Mouse (Mus musculus) G1E (cell line): ENCODE results near the gene Tmem223. TPM values are rescaled to one million over a fixed set of nuclear protein-coding genes. Genes with fewer than 3 reads are reported as not detected.
"Not testable (repeated sequence)": the region's sequence is repeated elsewhere in the genome, so short reads cannot be mapped to it uniquely, and the experiment has no call there.

ENCODE experiments used
- ATAC-seq: 2 replicates; pipeline ENCODE4 v1.8.0; 2016; ENCODE audit warnings: mild to moderate bottlenecking; ENCODE audit not compliant: insufficient number of reproducible peaks, poor library complexity, low FRiP score, severe bottlenecking; ENCODE audit errors: extremely low read depth
- DNase-seq: peaks from one replicate; pipeline ENCODE4 v3.0.0; 2012; ENCODE audit warnings: low spot score
- H3K27me3 ChIP-seq: 2 replicates; pipeline ENCODE4 v1.6.1; 2012; ENCODE audit warnings: mild to moderate bottlenecking, low read length, inconsistent platforms; ENCODE audit not compliant: insufficient read depth
- H3K36me3 ChIP-seq: replicated peaks from 2 replicates; pipeline ENCODE3; 2012; ENCODE audit warnings: mild to moderate bottlenecking, inconsistent platforms
- H3K4me1 ChIP-seq: 2 replicates; pipeline ENCODE4 v1.6.1; 2012; ENCODE audit warnings: low read depth, low read length, inconsistent platforms, mixed read lengths; ENCODE audit not compliant: insufficient read depth
- H3K4me3 ChIP-seq: 2 replicates; pipeline ENCODE4 v1.5.1; 2012; ENCODE audit warnings: low read depth, mild to moderate bottlenecking, inconsistent platforms, low read length, moderate library complexity, mixed read lengths
- H3K9me3 ChIP-seq: replicated peaks from 2 replicates; pipeline ENCODE4 v1.6.1; 2012; ENCODE audit warnings: inconsistent platforms
- CTCF ChIP-seq: IDR thresholded peaks from 2 replicates; pipeline ENCODE4 v1.5.1; 2012; ENCODE audit warnings: low read depth, low read length, inconsistent platforms, mixed read lengths
- GATA1 ChIP-seq: IDR thresholded peaks from 2 replicates; pipeline ENCODE4 v1.6.1; 2012; ENCODE audit warnings: borderline replicate concordance, low read length, inconsistent platforms, mixed read lengths
- GATA2 ChIP-seq: IDR thresholded peaks from 2 replicates; pipeline ENCODE4 v1.6.1; 2012; ENCODE audit warnings: low read depth, low read length, inconsistent platforms, borderline replicate concordance
- POLR2AphosphoS5 ChIP-seq: IDR thresholded peaks from 2 replicates; pipeline ENCODE4 v1.6.1; 2012; ENCODE audit warnings: low read depth, low read length, inconsistent platforms; ENCODE audit not compliant: insufficient replicate concordance
- TAL1 ChIP-seq: conservative IDR thresholded peaks from 2 replicates; pipeline ENCODE4 v1.6.1; 2012; ENCODE audit warnings: low read depth, low read length, inconsistent platforms, mixed read lengths
- polyA plus RNA-seq: library from polyadenylated mRNA; stranded (reverse); fragments of >175 nt; gene quantifications from 2 replicates; pipeline ENCODE4 v1.2.3, GENCODE M21; 2012
- total RNA-seq, 2 experiments: library from RNA; stranded (forward) in 1 of 2; stranded (reverse) in 1 of 2; fragments of 200-1000 nt in 1 of 2; fragments of >200 nt in 1 of 2; fragmentation: Nextera tagmentation in 1 of 2; gene quantifications; 2 replicates each; pipeline ENCODE4 v1.2.3; 2014 to 2017

Gene Tmem223
- total and polyA plus RNA-seq, 3 experiments: 3.2 to 16.3 (median 6.1) TPM

- peaks cover 38% of the 10 kb centered on the region for H3K4me1 ChIP-seq
- H3K4me3 ChIP-seq: peak overlapping the region; percentile 89
- no peaks in the 10 kb centered on the region for H3K27me3 ChIP-seq
- no peak for ATAC-seq
- peaks cover 45% of the 10 kb centered on the region for H3K36me3 ChIP-seq
- DNase-seq: no peak
- H3K9me3 ChIP-seq: no peaks in the 10 kb centered on the region
- TF ChIP-seq TAL1 (no peak), POLR2AphosphoS5 (peak; percentile 66; the same call in 1 of the 2 replicates)
These were observed 46.4 kb upstream of the Tmem223 start for GRCm38 (mm10) chr19:8724392-8724791.

- peaks cover 41% of the 10 kb centered on the region for H3K36me3 ChIP-seq
- no peak for ATAC-seq
- no peaks in the 10 kb centered on the region for H3K27me3 ChIP-seq
- TF ChIP-seq GATA2 (no peak), POLR2AphosphoS5 (no peak), TAL1 (no peak), CTCF (no peak), GATA1 (no peak)
- peaks cover 32% of the 10 kb centered on the region for H3K4me1 ChIP-seq
- DNase-seq: no peak
- H3K4me3 ChIP-seq: peak overlapping the region; percentile 89
- H3K9me3 ChIP-seq: no peaks in the 10 kb centered on the region
These were observed 45.6 kb upstream of the Tmem223 start for GRCm38 (mm10) chr19:8725081-8725613.

- peaks cover 36% of the 10 kb centered on the region for H3K36me3 ChIP-seq
- peak overlapping the region; percentile 25; the same call in 1 of the 2 replicates for H3K4me3 ChIP-seq
- ATAC-seq (no peak), DNase-seq (no peak)
- H3K4me1 ChIP-seq: peaks cover 17% of the 10 kb centered on the region
- H3K27me3 ChIP-seq: no peaks in the 10 kb centered on the region
- TF ChIP-seq POLR2AphosphoS5: no peak
- no peaks in the 10 kb centered on the region for H3K9me3 ChIP-seq
These were observed 44.0 kb upstream of the Tmem223 start for GRCm38 (mm10) chr19:8726609-8727390.

- H3K9me3 ChIP-seq: peaks cover 3% of the 10 kb centered on the region; the same call in 1 of the 2 replicates
- H3K4me3 ChIP-seq: no peak overlapping the region
- ATAC-seq (no peak), DNase-seq (no peak)
- TF ChIP-seq CTCF (no peak), POLR2AphosphoS5 (peak; percentile 79; the same call in 1 of the 2 replicates)
- H3K27me3 ChIP-seq: no peaks in the 10 kb centered on the region
- peaks cover 13% of the 10 kb centered on the region for H3K4me1 ChIP-seq
- peaks cover 36% of the 10 kb centered on the region for H3K36me3 ChIP-seq
These were observed 43.2 kb upstream of the Tmem223 start for GRCm38 (mm10) chr19:8727495-8728114.

GRCm38 (mm10) chr19:8728335-8729099, 42.3 kb upstream of the Tmem223 start:
- ATAC-seq, DNase-seq, H3K4me3 ChIP-seq, H3K27me3 ChIP-seq, H3K9me3 ChIP-seq: not testable (repeated sequence)
- TF ChIP-seq POLR2AphosphoS5: peak; percentile 45; the same call in 1 of the 2 replicates
- Histone ChIP-seq H3K4me1 (peaks cover 13% of the 10 kb centered on the region), H3K36me3 (peaks cover 36% of the 10 kb centered on the region)

- no peak for TF ChIP-seq CTCF
- TF ChIP-seq GATA1: no peak
- no peak for TF ChIP-seq POLR2AphosphoS5
- TF ChIP-seq GATA2: no peak
- TF ChIP-seq TAL1: no peak
- Histone ChIP-seq H3K36me3 (peaks cover 25% of the 10 kb centered on the region), H3K9me3 (peaks cover 5% of the 10 kb centered on the region; the same call in 1 of the 2 replicates), H3K27me3 (peaks cover 3% of the 10 kb centered on the region; the same call in 1 of the 2 replicates), H3K4me3 (no peak overlapping the region), H3K4me1 (peaks cover 32% of the 10 kb centered on the region)
- ATAC-seq (no peak), DNase-seq (no peak)
These were observed 36.5 kb upstream of the Tmem223 start for GRCm38 (mm10) chr19:8734334-8734733.
